Mouse (Mus musculus): ENCODE data around the gene Hoga1.

DNA sequence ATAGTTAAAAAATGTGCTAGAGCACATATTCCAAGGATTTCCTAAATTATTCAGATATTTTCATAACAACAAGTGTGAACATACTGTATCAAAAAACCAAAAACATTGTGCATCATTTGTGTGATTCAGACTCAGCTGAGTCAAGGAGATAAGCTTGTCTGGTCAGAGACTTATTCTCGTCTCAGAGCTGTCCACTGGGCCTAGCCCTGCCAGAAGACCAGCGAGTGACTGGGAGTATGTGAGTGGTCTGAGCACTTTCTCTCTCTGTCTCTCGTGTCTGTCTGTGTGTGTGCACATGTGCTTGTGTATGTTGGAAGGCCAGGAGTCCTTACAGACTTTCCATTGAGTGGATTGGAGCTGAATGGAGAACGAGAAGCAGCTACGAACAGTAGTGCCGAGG lies 30.4 kb upstream of the Hoga1 start:
- TF ChIP-seq HCFC1 (IDR thresholded peaks at IDR 0.05; ENCODE audit: borderline replicate concordance, insufficient read depth, low read length) (no peak), ZC3H11A (IDR thresholded peaks at IDR 0.05; ENCODE audit: borderline replicate concordance, low read depth, low read length) (no peak), ZNF384 (IDR thresholded peaks at IDR 0.05; ENCODE audit: low read depth, low read length) (no peak), MAFK (IDR thresholded peaks at IDR 0.05; ENCODE audit: insufficient read depth, low read depth, low read length) (no peak), CHD2 (IDR thresholded peaks at IDR 0.05; ENCODE audit: low read depth, low read length) (no peak)
